Mouse (Mus musculus): ENCODE measurements around the gene Ccdc59. TPM values are rescaled to one million over a fixed set of nuclear protein-coding genes. Genes with fewer than 3 reads are reported as not detected.

Gene Ccdc59
- polyA plus RNA-seq (2015; fragmentation: Nextera tagmentation; extraction: Ambion mirVana) = 32.2 and 34.2 TPM in 2 replicates

- Histone ChIP-seq H3K9me3 (replicated peaks) (no peaks in the 10 kb centered on the region), H3K27ac (peak within 1 kb of the TSS; percentile 93), H3K4me2 (peak within 1 kb of the TSS; percentile 78), H3K4me3 (replicated peaks) (peak within 1 kb of the TSS; percentile 81), H3K4me1 (replicated peaks) (peaks cover 20% of the 10 kb centered on the region), H3K9ac (peak within 1 kb of the TSS; percentile 85), H3K36me3 (peaks cover 39% of the 10 kb centered on the region), H3K27me3 (no peaks in the 10 kb centered on the region)
- 1% methylated on average over 90 of the region's 90 CpGs for WGBS (ENCODE audit: insufficient replicate concordance)
- DNase-seq = peak; percentile 92
- peak; percentile 94 for ATAC-seq (ENCODE audit: low read depth)
These were observed at the start of gene Ccdc59, which contains the start of gene Mettl25 for GRCm38 (mm10) chr10:105840928-105841888. TSS of gene Ccdc59 (plus strand) at chr10:105841067. TSS of gene Mettl25 (minus strand) at chr10:105841380.

GRCm38 (mm10) chr10:105793776-105794552 is 46.9 kb upstream of the Ccdc59 start:
- Histone ChIP-seq H3K4me2 (no peak overlapping the region), H3K9ac (no peak overlapping the region), H3K27me3 (no peaks in the 10 kb centered on the region), H3K9me3 (replicated peaks) (no peaks in the 10 kb centered on the region), H3K27ac (no peak overlapping the region), H3K36me3 (peaks cover 6% of the 10 kb centered on the region; the same call in 1 of the 2 replicates), H3K4me1 (replicated peaks) (no peaks in the 10 kb centered on the region), H3K4me3 (replicated peaks) (no peak overlapping the region)
- no peak for ATAC-seq (ENCODE audit: low read depth)
- 70% methylated on average over 15 of the region's 15 CpGs for WGBS (ENCODE audit: insufficient replicate concordance)
- DNase-seq = no peak

GRCm38 (mm10) chr10:105797250-105797924 is 43.5 kb upstream of the Ccdc59 start:
- H3K27ac ChIP-seq = no peak overlapping the region
- DNase-seq (no peak), ATAC-seq (ENCODE audit: low read depth) (no peak)
- H3K4me2 ChIP-seq = no peak overlapping the region
- no peaks in the 10 kb centered on the region for H3K27me3 ChIP-seq
- H3K4me1 ChIP-seq (replicated peaks) = peaks cover 5% of the 10 kb centered on the region; the same call in 1 of the 2 replicates
- H3K4me3 ChIP-seq (replicated peaks) = no peak overlapping the region
- H3K9me3 ChIP-seq (replicated peaks) = no peaks in the 10 kb centered on the region
- H3K36me3 ChIP-seq = peaks cover 6% of the 10 kb centered on the region; the same call in 1 of the 2 replicates
- no peak overlapping the region for H3K9ac ChIP-seq
- 76% methylated on average over 8 of the region's 8 CpGs for WGBS (ENCODE audit: insufficient replicate concordance)

- H3K27ac ChIP-seq = no peak overlapping the region
- H3K36me3 ChIP-seq = no peaks in the 10 kb centered on the region
- no peak overlapping the region for H3K4me2 ChIP-seq
- H3K9me3 ChIP-seq (replicated peaks) = no peaks in the 10 kb centered on the region
- H3K4me3 ChIP-seq (replicated peaks) = no peak overlapping the region
- H3K4me1 ChIP-seq (replicated peaks) = peaks cover 6% of the 10 kb centered on the region; the same call in 1 of the 2 replicates
- DNase-seq (no peak), ATAC-seq (ENCODE audit: low read depth) (no peak)
- H3K27me3 ChIP-seq = no peaks in the 10 kb centered on the region
- no peak overlapping the region for H3K9ac ChIP-seq
- WGBS (ENCODE audit: insufficient replicate concordance) = 75% methylated on average over 6 of the region's 6 CpGs
These were observed 39.7 kb upstream of the Ccdc59 start for GRCm38 (mm10) chr10:105801147-105801546.

GRCm38 (mm10) chr10:105802132-105802531 is 38.7 kb upstream of the Ccdc59 start:
- DNase-seq (no peak), ATAC-seq (ENCODE audit: low read depth) (no peak)
- WGBS (ENCODE audit: insufficient replicate concordance) = 66% methylated on average over 6 of the region's 6 CpGs
- Histone ChIP-seq H3K27me3 (no peaks in the 10 kb centered on the region), H3K4me2 (no peak overlapping the region), H3K9me3 (replicated peaks) (no peaks in the 10 kb centered on the region), H3K9ac (no peak overlapping the region), H3K27ac (no peak overlapping the region), H3K4me3 (replicated peaks) (no peak overlapping the region), H3K4me1 (replicated peaks) (peaks cover 6% of the 10 kb centered on the region; the same call in 1 of the 2 replicates), H3K36me3 (no peaks in the 10 kb centered on the region)

- Histone ChIP-seq H3K4me1 (replicated peaks) (peaks cover 6% of the 10 kb centered on the region; the same call in 1 of the 2 replicates), H3K27me3 (no peaks in the 10 kb centered on the region), H3K9ac (no peak overlapping the region), H3K27ac (no peak overlapping the region), H3K4me2 (no peak overlapping the region), H3K4me3 (replicated peaks) (no peak overlapping the region), H3K36me3 (no peaks in the 10 kb centered on the region), H3K9me3 (replicated peaks) (no peaks in the 10 kb centered on the region)
- ATAC-seq (ENCODE audit: low read depth) = no peak
- 33% methylated on average over 2 of the region's 2 CpGs for WGBS (ENCODE audit: insufficient replicate concordance)
- no peak for DNase-seq
These were observed 37.4 kb upstream of the Ccdc59 start for GRCm38 (mm10) chr10:105803461-105803860.

- no peak overlapping the region for H3K9ac ChIP-seq
- no peaks in the 10 kb centered on the region for H3K9me3 ChIP-seq (replicated peaks)
- no peak overlapping the region for H3K4me2 ChIP-seq
- DNase-seq = no peak
- H3K4me3 ChIP-seq (replicated peaks) = no peak overlapping the region
- H3K27me3 ChIP-seq = no peaks in the 10 kb centered on the region
- 78% methylated on average over 7 of the region's 7 CpGs for WGBS (ENCODE audit: insufficient replicate concordance)
- H3K27ac ChIP-seq = no peak overlapping the region
- ATAC-seq (ENCODE audit: low read depth) = no peak
- no peaks in the 10 kb centered on the region for H3K36me3 ChIP-seq
- peaks cover 6% of the 10 kb centered on the region; the same call in 1 of the 2 replicates for H3K4me1 ChIP-seq (replicated peaks)
These were observed 34.4 kb upstream of the Ccdc59 start for GRCm38 (mm10) chr10:105806259-105807010.

GRCm38 (mm10) chr10:105834627-105835228 is 6.1 kb upstream of the Ccdc59 start:
- WGBS (ENCODE audit: insufficient replicate concordance) = 57% methylated on average over 10 of the region's 10 CpGs

GRCm38 (mm10) chr10:105842574-105842973 is 1.7 kb downstream of the Ccdc59 start:
- ATAC-seq (ENCODE audit: low read depth) (no peak), DNase-seq (no peak)
- Histone ChIP-seq H3K36me3 (peaks cover 51% of the 10 kb centered on the region), H3K4me2 (peak overlapping the region; percentile 78), H3K4me1 (replicated peaks) (peaks cover 20% of the 10 kb centered on the region), H3K4me3 (replicated peaks) (peak overlapping the region; percentile 81), H3K27me3 (no peaks in the 10 kb centered on the region), H3K9ac (peak overlapping the region; percentile 15; the same call in 1 of the 2 replicates), H3K27ac (no peak overlapping the region), H3K9me3 (replicated peaks) (no peaks in the 10 kb centered on the region)
- WGBS (ENCODE audit: insufficient replicate concordance) = 71% methylated on average over 7 of the region's 7 CpGs

More at GRCm38 (mm10) chr10:105834627-105835228, 6.1 kb upstream of the Ccdc59 start:
- peak; percentile 26; the same call in 1 of the 2 replicates for ATAC-seq (ENCODE audit: low read depth)
- Histone ChIP-seq H3K27me3 (no peaks in the 10 kb centered on the region), H3K36me3 (0 out of 2 replicates have a peak, but pooled peaks cover 4% of the 10 kb centered on the region), H3K4me1 (replicated peaks) (no peaks in the 10 kb centered on the region), H3K9ac (no peak overlapping the region), H3K9me3 (replicated peaks) (no peaks in the 10 kb centered on the region), H3K4me2 (no peak overlapping the region), H3K27ac (no peak overlapping the region), H3K4me3 (replicated peaks) (no peak overlapping the region)
- no peak for DNase-seq

GRCm38 (mm10) chr10:105850286-105850685 is 9.4 kb downstream of the Ccdc59 start:
- ATAC-seq (ENCODE audit: low read depth) (no peak), DNase-seq (no peak)
- no peaks in the 10 kb centered on the region for H3K27me3 ChIP-seq
- H3K4me1 ChIP-seq (replicated peaks) = no peaks in the 10 kb centered on the region
- peaks cover 53% of the 10 kb centered on the region for H3K36me3 ChIP-seq
- WGBS (ENCODE audit: insufficient replicate concordance) = 73% methylated on average over 5 of the region's 5 CpGs
- no peak overlapping the region for H3K4me2 ChIP-seq
- no peaks in the 10 kb centered on the region for H3K9me3 ChIP-seq (replicated peaks)
- H3K4me3 ChIP-seq (replicated peaks) = no peak overlapping the region
- H3K27ac ChIP-seq = no peak overlapping the region
- no peak overlapping the region for H3K9ac ChIP-seq
